Mouse (Mus musculus): ENCODE measurements around the gene Adgre1. TPM values are rescaled to one million over a fixed set of nuclear protein-coding genes. Genes with fewer than 3 reads are reported as not detected.

Adgre1 gene
- 8.1 and 9.9 TPM in 2 replicates for polyA plus RNA-seq (2015; fragmentation: Nextera tagmentation; extraction: Ambion mirVana)

GRCm38 (mm10) chr17:57358441-57358840 is at the start of gene Adgre1:
Gene Adgre1, plus strand, starts transcription at chr17:57358691.

Other genes with a start within 250 kb of the Adgre1 start
- 0.20 TPM in 1 of 2 replicates, not detected in the other for gene Cd70, start 208.9 kb upstream of the Adgre1 start, polyA plus RNA-seq (2015; fragmentation: Nextera tagmentation; extraction: Ambion mirVana)
- 0.08 and 0.65 TPM in 2 replicates for gene Tnfsf14, start 164.5 kb upstream of the Adgre1 start, polyA plus RNA-seq (2015; fragmentation: Nextera tagmentation; extraction: Ambion mirVana)
- gene C3, start 130.6 kb upstream of the Adgre1 start, polyA plus RNA-seq (2015; fragmentation: Nextera tagmentation; extraction: Ambion mirVana): 24.9 and 30.2 TPM in 2 replicates
- gene Gpr108, start 110.2 kb upstream of the Adgre1 start, polyA plus RNA-seq (2015; fragmentation: Nextera tagmentation; extraction: Ambion mirVana): 35.5 and 36.8 TPM in 2 replicates
- 37.0 and 40.2 TPM in 2 replicates for gene Trip10, start 109.2 kb upstream of the Adgre1 start, polyA plus RNA-seq (2015; fragmentation: Nextera tagmentation; extraction: Ambion mirVana)
- gene Vav1, start 79.6 kb upstream of the Adgre1 start, polyA plus RNA-seq (2015; fragmentation: Nextera tagmentation; extraction: Ambion mirVana): 1.7 and 5.3 TPM in 2 replicates
- not detected in 2 replicates for gene Vmn2r120, start 186.8 kb downstream of the Adgre1 start, polyA plus RNA-seq (2015; fragmentation: Nextera tagmentation; extraction: Ambion mirVana)